Mouse (Mus musculus) megakaryocyte, embryonic 14.5 days (primary cell): ENCODE measurements around the gene Retnla. TPM values are rescaled to one million over a fixed set of nuclear protein-coding genes. Genes with fewer than 3 reads are reported as not detected.
"Not testable (repeated sequence)": the region's sequence is repeated elsewhere in the genome, so short reads cannot be mapped to it uniquely, and the experiment has no call there.

Source experiments
- H3K27me3 ChIP-seq: replicated peaks from 2 replicates; pipeline ENCODE3; 2012; ENCODE audit warnings: inconsistent platforms
- H3K36me3 ChIP-seq: replicated peaks from 2 replicates; pipeline ENCODE3; 2012; ENCODE audit warnings: low read length, inconsistent platforms, mixed read lengths
- H3K4me1 ChIP-seq: 2 replicates; pipeline ENCODE4 v1.6.1; 2012; ENCODE audit warnings: inconsistent platforms
- H3K4me3 ChIP-seq: replicated peaks from 2 replicates; pipeline ENCODE3; 2012; ENCODE audit warnings: moderate library complexity, mild to moderate bottlenecking, inconsistent platforms
- H3K9me3 ChIP-seq: 2 replicates; pipeline ENCODE4 v1.6.1; 2012; ENCODE audit warnings: inconsistent platforms
- FLI1 ChIP-seq: IDR thresholded peaks from 2 replicates; pipeline ENCODE4 v1.6.1; 2012; ENCODE audit warnings: low read length, inconsistent platforms, mixed read lengths
- GATA1 ChIP-seq: IDR thresholded peaks from 3 replicates; pipeline ENCODE4 v1.6.1; 2012; ENCODE audit warnings: mixed read lengths, low read length, inconsistent platforms, borderline replicate concordance
- polyA plus RNA-seq: library from polyadenylated mRNA; stranded (reverse); fragments of >175 nt; gene quantifications from 2 replicates; pipeline ENCODE4 v1.2.3, GENCODE M21; 2012; ENCODE audit warnings: low replicate concordance; ENCODE audit not compliant: insufficient read depth

The Retnla gene
- polyA plus RNA-seq, 1 experiment = not detected

DNA sequence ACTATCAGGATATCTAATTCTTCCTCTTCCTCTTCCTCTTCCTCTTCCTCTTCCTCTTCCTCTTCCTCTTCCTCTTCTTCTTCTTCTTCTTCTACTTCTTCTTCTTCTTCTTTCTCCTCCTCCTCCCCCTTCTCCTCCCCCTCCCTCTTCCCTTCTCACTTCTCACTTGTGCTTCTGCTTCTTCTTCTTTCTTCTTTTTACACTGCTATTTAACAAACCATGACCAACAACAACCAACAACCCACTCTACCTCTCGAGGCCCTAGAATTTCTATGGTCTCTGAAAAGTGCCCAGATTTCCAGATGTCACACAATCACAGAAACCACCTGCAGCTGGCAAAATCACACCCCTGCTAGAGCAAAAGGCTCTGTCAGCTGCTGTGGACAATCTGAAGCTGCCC, 14.7 kb upstream of the Retnla start:
- no peak for TF ChIP-seq GATA1
- TF ChIP-seq FLI1 = no peak
- Histone ChIP-seq H3K36me3 (no peaks in the 10 kb centered on the region), H3K27me3 (no peaks in the 10 kb centered on the region), H3K9me3 (no peaks in the 10 kb centered on the region), H3K4me3 (no peak overlapping the region), H3K4me1 (no peaks in the 10 kb centered on the region)

DNA sequence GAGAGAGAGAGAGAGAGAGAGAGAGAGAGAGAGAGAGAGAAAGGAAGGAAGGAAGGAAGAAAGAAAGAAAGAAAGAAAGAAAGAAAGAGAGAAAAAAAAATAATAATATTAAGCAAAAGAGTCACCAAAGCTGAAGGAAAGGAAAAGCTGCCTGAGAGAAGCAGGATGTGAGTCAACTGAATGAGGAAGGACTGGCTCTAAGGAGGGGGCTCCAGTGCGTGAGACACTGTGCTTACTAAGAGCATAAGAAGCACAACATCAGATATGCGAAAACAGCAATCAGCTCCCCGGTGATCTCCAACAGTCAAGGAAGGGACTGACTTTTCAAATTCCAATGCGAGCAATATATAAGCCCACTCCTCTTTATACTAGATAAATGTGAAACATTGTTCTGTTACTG, 13.3 kb upstream of the Retnla start:
- no peak for TF ChIP-seq FLI1
- no peak for TF ChIP-seq GATA1
- H3K27me3 ChIP-seq = no peaks in the 10 kb centered on the region
- H3K36me3 ChIP-seq = no peaks in the 10 kb centered on the region
- H3K4me1 ChIP-seq = no peaks in the 10 kb centered on the region
- H3K4me3 ChIP-seq = no peak overlapping the region
- H3K9me3 ChIP-seq = no peaks in the 10 kb centered on the region

DNA sequence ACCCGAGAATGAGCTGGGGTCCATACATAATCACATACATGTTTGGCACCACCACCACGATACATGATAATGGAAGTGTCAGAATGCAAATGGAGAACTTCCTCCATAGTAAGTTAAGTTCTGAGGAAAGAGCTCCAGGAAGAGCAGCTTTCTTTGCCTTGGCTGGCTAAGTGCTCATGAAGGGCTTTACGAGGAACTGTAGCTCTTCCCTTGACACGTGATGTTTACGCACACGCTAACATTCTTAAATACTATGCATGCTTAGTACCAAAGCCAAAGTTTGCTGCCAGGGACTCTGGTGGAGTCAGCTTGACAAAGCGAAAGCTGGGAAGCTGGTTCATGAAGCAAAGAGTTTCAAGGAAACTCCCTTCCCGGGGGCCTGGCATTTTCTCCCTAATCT, 10.3 kb upstream of the Retnla start:
- Histone ChIP-seq H3K9me3 (no peaks in the 10 kb centered on the region), H3K36me3 (no peaks in the 10 kb centered on the region), H3K4me3 (no peak overlapping the region), H3K27me3 (no peaks in the 10 kb centered on the region), H3K4me1 (no peaks in the 10 kb centered on the region)
- TF ChIP-seq FLI1 (no peak), GATA1 (no peak)

DNA sequence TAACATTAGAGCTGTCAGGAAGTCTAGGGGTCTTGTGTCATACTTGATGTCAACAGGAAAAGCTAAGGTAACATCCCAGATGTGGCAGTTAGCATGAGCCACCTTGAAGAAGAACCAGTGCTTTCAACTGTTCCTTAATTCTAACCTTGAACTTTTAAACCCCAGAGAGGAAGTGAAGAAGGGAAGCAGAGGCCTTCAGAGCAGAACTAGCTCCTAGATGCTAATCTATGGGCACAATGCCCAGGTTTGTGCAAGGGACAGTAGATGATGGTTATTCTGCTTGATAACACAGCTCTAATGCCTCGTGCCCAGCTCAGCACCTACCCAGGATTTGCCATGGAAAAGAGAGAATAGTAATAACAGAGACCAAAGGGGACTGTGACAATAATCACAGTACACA, 8.7 kb upstream of the Retnla start:
- not testable (repeated sequence) for H3K27me3 ChIP-seq, H3K9me3 ChIP-seq, H3K4me3 ChIP-seq, H3K36me3 ChIP-seq, H3K4me1 ChIP-seq

DNA sequence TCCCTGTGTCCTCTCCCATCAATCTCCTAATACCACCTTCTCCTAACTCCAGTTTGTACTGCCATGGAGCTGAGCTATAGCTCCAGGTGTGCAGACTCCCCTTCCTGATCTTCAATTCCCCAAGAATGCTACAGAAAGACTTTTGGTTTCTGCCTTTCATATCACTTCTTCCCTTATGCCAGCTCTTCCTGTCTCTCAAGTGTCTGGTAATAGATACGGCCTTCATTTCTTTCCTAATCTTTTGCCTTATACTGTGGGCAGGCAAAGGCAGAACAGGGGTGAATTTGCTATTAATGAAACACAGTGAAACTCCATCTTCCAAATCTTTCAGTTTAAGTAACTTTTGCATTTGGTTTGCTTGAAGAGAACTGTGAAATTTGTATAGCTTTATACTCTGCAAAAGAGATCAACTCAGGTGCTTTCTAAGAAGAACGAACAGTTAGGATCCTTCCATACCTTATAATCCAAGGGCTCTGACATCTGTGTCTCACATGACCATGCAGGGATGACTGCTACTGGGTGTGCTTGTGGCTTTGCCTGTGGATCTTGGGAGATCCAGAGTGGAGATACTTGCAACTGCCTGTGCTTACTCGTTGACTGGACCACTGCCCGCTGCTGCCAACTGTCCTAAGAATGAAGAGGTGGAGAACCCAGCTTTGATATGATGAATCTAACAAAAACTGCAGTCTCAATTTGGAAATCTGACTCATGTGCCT, 1.5 kb downstream of the Retnla start:
- Histone ChIP-seq H3K36me3 (no peaks in the 10 kb centered on the region), H3K27me3 (no peaks in the 10 kb centered on the region), H3K4me1 (no peaks in the 10 kb centered on the region), H3K4me3 (no peak overlapping the region), H3K9me3 (no peaks in the 10 kb centered on the region)
- TF ChIP-seq FLI1 (no peak), GATA1 (no peak)

DNA sequence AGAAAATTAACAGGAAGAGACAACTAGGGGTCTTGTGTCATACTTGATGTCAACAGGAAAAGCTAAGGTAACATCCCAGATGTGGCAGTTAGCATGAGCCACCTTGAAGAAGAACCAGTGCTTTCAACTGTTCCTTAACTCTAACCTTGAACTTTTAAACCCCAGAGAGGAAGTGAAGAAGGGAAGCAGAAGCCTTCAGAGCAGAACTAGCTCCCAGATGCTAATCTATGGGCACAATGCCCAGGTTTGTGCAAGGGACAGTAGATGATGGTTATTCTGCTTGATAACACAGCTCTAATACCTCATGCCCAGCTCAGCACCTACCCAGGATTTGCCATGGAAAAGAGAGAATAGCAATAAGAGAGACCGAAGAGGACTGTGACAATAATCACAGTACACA, 22.7 kb downstream of the Retnla start:
- H3K4me3 ChIP-seq, H3K9me3 ChIP-seq, H3K27me3 ChIP-seq, H3K36me3 ChIP-seq, H3K4me1 ChIP-seq: not testable (repeated sequence)

DNA sequence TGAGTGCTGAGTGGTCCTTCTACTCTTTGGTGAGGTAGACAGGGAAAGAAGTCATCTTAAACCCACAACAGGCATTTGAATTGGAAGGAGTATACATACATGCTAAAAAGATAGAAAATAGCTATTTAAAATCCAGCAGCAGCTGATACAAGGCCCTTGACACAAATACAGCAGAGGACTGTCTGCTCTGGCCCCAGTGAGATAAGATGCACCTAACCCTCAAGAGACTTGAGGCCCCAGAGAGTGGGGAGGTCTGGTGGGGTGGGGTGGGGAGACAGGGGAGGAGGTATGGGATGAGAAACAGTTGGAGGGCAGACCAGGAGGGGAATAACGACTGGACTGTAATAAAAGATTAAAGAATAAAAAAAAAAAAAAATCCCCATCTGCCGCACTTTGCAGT, 25.3 kb downstream of the Retnla start:
- H3K9me3 ChIP-seq = no peaks in the 10 kb centered on the region
- H3K4me1 ChIP-seq = no peaks in the 10 kb centered on the region
- no peak for TF ChIP-seq FLI1
- no peak for TF ChIP-seq GATA1
- H3K36me3 ChIP-seq = no peaks in the 10 kb centered on the region
- no peaks in the 10 kb centered on the region for H3K27me3 ChIP-seq
- H3K4me3 ChIP-seq = no peak overlapping the region

DNA sequence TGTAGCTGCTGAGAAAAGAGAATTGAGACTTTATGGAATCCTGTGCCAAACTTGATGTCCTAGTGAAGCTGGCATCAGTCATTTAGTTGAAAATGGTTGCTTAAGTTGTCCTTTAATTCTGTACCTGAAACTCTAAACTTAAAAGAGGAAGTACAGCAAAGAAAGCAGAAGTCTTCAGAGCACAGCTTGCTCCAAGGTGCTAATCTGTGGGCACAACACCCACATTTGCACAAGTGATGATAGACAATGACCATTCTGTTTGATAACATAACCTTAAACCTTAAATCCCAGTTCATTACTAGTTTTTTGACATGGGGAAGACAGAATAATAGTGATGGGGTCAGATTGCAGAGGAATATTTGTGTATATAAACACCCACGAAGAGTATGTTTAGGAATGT, 26.3 kb downstream of the Retnla start:
- Histone ChIP-seq H3K4me1 (no peaks in the 10 kb centered on the region), H3K27me3 (no peaks in the 10 kb centered on the region), H3K4me3 (no peak overlapping the region), H3K9me3 (no peaks in the 10 kb centered on the region), H3K36me3 (no peaks in the 10 kb centered on the region)
- TF ChIP-seq GATA1 = no peak
- TF ChIP-seq FLI1 = no peak

DNA sequence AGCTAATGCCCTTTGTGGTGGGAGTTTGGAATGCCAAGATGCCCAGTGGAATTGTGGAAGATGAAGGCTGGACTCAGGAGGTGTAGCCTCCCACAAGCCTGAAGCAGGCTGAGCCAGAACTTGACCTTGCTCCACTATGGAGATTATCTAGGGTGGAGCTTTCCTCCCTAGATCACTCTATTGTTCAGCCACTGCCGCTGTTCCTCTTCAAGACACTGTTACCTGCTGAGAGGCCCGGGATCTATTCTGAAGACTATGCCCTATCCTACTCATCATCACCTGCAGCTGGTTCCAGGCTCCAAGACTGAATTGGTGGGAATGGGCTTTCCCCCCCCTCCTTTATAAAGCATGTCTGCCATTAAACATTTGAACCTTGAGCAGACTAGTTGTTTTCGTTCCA, 27.3 kb downstream of the Retnla start:
- Histone ChIP-seq H3K36me3 (no peaks in the 10 kb centered on the region), H3K4me3 (no peak overlapping the region), H3K27me3 (no peaks in the 10 kb centered on the region), H3K9me3 (no peaks in the 10 kb centered on the region), H3K4me1 (no peaks in the 10 kb centered on the region)
- TF ChIP-seq GATA1 = no peak
- no peak for TF ChIP-seq FLI1

DNA sequence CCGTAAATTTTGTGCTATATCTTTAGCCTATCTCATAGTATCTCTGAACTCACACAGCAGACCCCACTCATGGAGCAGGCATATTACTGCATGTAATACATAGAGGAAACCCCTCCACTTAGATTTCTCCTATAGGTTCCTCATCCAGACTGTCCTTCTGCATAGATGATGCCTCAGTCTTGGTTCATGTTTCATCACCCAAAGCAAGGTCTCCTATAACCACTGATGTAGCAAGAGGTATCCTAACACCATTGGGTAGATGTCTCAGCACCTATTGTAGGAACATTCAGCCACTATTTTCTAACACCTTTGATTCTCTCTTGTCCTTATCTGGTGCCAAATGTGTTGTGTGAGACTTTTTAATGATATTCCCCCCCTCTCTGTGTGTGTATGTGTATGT, 29.4 kb downstream of the Retnla start:
- no peaks in the 10 kb centered on the region for H3K4me1 ChIP-seq
- no peak for TF ChIP-seq FLI1
- no peak for TF ChIP-seq GATA1

DNA sequence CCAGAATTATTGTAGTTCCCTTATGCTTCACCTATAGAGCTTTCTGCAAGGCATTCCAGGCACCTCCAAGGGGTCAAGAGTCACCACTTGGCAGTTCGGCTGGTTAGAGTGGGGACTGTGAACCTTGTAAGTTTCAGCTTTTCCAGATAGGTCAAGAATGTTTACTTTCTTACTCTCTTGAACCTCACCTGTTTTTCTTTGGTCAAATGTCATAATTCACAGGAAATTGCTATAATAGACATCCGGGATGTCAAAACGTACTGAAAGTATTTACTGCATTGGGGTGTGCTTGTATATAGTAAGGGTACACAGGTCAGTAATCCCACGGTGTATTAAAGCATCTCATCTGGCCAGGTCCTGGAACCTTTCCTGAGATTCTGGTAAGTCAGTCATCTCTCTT, 30.0 kb downstream of the Retnla start, which contains the start of gene Retnlg:
Gene Retnlg, plus strand, starts transcription at position 301 of the 400 bp plus-strand sequence.
- Histone ChIP-seq H3K27me3 (no peaks in the 10 kb centered on the region), H3K9me3 (no peaks in the 10 kb centered on the region), H3K36me3 (no peaks in the 10 kb centered on the region), H3K4me3 (no peak within 1 kb of the TSS), H3K4me1 (no peaks in the 10 kb centered on the region)
- TF ChIP-seq FLI1 (no peak), GATA1 (no peak)

More for the DNA sequence above, 29.4 kb downstream of the Retnla start:
- Histone ChIP-seq H3K27me3 (no peaks in the 10 kb centered on the region), H3K9me3 (no peaks in the 10 kb centered on the region), H3K36me3 (no peaks in the 10 kb centered on the region), H3K4me3 (no peak overlapping the region)
